Comparison of ENCODE assay signal across 8 mouse cellular contexts in the genomic region with DNA sequence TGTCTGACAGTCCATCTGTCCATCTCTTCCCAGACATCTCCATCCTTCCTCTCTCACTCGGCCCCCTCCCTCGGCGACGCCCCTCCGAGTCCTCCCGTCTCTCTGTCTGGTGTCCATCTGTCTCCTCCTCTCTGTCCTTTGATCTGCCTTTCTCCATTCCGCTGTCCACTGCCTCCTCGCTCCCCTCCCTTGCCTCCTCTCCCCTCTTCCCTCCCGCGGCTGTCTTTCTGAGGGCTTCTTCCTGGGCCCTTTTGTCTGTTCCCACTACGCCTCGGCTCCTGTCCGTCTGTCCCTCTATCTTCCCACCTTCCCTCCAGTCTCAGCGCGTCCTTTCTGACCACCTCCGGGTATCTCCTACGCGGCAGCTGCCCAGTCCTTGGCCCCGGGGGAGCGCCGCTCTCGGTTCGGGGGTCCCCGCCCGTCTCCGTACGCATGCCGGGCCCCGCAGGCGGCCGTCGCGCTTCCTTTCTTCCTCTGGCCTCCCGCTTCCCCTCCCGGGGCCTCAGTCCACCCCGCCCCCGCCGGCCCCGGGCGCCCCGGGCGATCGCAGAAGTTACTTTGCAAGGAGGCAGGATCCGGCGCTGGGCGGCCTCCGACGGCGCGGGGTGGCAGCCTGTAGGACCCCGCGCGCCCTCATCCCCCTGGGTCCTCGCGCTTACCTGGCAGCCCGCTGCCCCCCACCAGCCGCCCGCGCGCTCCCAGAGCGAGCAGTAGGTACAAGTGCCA. TPM values are rescaled to one million over a fixed set of nuclear protein-coding genes. Genes with fewer than 3 reads are reported as not detected.
DNase-seq lines count a peak whose midpoint lies in the region; ATAC-seq lines count a peak whose summit lies in the region.

No protein-coding gene starts in this region.

- peaks cover 21% of the 10 kb centered on the region for H3K4me1 ChIP-seq in neural tube, embryonic 11.5 days (ENCODE audit: control insufficient read depth, insufficient read depth, low read length)
- H3K4me1 ChIP-seq in embryonic facial prominence, embryonic 12.5 days, result peaks cover 39% of the 10 kb centered on the region
- peaks cover 10% of the 10 kb centered on the region; the same call in 1 of the 2 replicates for H3K4me1 ChIP-seq in liver, embryonic 12.5 days

- no peaks in the 10 kb centered on the region for H3K9me3 ChIP-seq in neural tube, embryonic 11.5 days (ENCODE audit: control insufficient read depth, low read length)
- H3K9me3 ChIP-seq in embryonic facial prominence, embryonic 12.5 days, result no peaks in the 10 kb centered on the region
- no peaks in the 10 kb centered on the region for H3K9me3 ChIP-seq in liver, embryonic 12.5 days (replicated peaks)

- H3K27ac ChIP-seq in neural tube, embryonic 11.5 days (ENCODE audit: low read depth, low read length), result peak overlapping the region; percentile 45
- no peak overlapping the region; the same call in 1 of the 2 replicates for H3K27ac ChIP-seq in embryonic facial prominence, embryonic 12.5 days
- H3K27ac ChIP-seq in liver, embryonic 12.5 days, result no peak overlapping the region

- peak; percentile 46 for ATAC-seq in neural tube, embryonic 11.5 days (ENCODE audit: insufficient read depth, low FRiP score, low TSS enrichment)
- 0 out of 2 replicates have a peak, but pooled peaks have one; percentile 20 for ATAC-seq in embryonic facial prominence, embryonic 12.5 days (ENCODE audit: insufficient number of reproducible peaks, insufficient read depth, low FRiP score, low TSS enrichment)
- no peak for ATAC-seq in liver, embryonic 12.5 days

- H3K9ac ChIP-seq in neural tube, embryonic 11.5 days (ENCODE audit: low read length), result peak overlapping the region; percentile 53
- peak overlapping the region; percentile 72 for H3K9ac ChIP-seq in embryonic facial prominence, embryonic 12.5 days
- no peak overlapping the region for H3K9ac ChIP-seq in liver, embryonic 12.5 days

- H3K27me3 ChIP-seq in neural tube, embryonic 11.5 days (ENCODE audit: control insufficient read depth, insufficient read depth, low read length), result 0 out of 2 replicates have a peak, but pooled peaks cover 6% of the 10 kb centered on the region
- peaks cover 30% of the 10 kb centered on the region for H3K27me3 ChIP-seq in embryonic facial prominence, embryonic 12.5 days
- peaks cover 81% of the 10 kb centered on the region for H3K27me3 ChIP-seq in liver, embryonic 12.5 days (replicated peaks)

- peaks cover 3% of the 10 kb centered on the region for H3K36me3 ChIP-seq in neural tube, embryonic 11.5 days (ENCODE audit: control insufficient read depth, insufficient read depth, low read length)
- peaks cover 13% of the 10 kb centered on the region; the same call in 1 of the 2 replicates for H3K36me3 ChIP-seq in embryonic facial prominence, embryonic 12.5 days
- no peaks in the 10 kb centered on the region for H3K36me3 ChIP-seq in liver, embryonic 12.5 days

- under 1% methylated on average over 46 of the region's 61 CpGs for WGBS in neural tube, embryonic 11.5 days
- under 1% methylated on average over 61 of the region's 61 CpGs for WGBS in embryonic facial prominence, embryonic 12.5 days
- 2% methylated on average over 57 of the region's 61 CpGs for WGBS in liver, embryonic 12.5 days (ENCODE audit: insufficient replicate concordance)

- peak overlapping the region; percentile 66 for H3K4me3 ChIP-seq in neural tube, embryonic 11.5 days (ENCODE audit: low read depth, low read length)
- H3K4me3 ChIP-seq in embryonic facial prominence, embryonic 12.5 days, result peak overlapping the region; percentile 58
- H3K4me3 ChIP-seq in liver, embryonic 12.5 days, result peak overlapping the region; percentile 50

- DNase-seq in neural tube, embryonic 11.5 days (ENCODE audit: low spot score), result peak; percentile 47
- no peak for DNase-seq in neural tube, embryonic 10.5 days (ENCODE audit: extremely low spot score, low spot score)
- DNase-seq in heart, postnatal 14 days, result peak; percentile 40 to 46
- DNase-seq in retina, postnatal 1 day, result peak; percentile 48
- DNase-seq in spleen, adult 12 weeks (ENCODE audit: low spot score), result no peak
- DNase-seq in cerebellum, adult 11 months, result no peak

- intact Hi-C loops in heart, postnatal 14 days (cut with DNase I), result loop anchor here (5.0 kb wide), 1 partner anchor 42 kb away; no protein-coding TSS in a partner anchor

- H3K4me2 ChIP-seq in neural tube, embryonic 11.5 days (ENCODE audit: low read depth), result peak overlapping the region; percentile 79
- peak overlapping the region; percentile 83 for H3K4me2 ChIP-seq in embryonic facial prominence, embryonic 12.5 days (replicated peaks)
- peak overlapping the region; percentile 76 for H3K4me2 ChIP-seq in liver, embryonic 12.5 days

RNA-seq across cellular contexts. Expression of gene Scube1, which starts 0.5 kb away (rescaled TPM):
- 32.1 and 32.9 TPM in 2 replicates for polyA plus RNA-seq in neural tube, embryonic 11.5 days (2014; fragmentation: Nextera tagmentation; extraction: Ambion mirVana)
- 48.4 and 57.9 TPM in 2 replicates for polyA plus RNA-seq in embryonic facial prominence, embryonic 12.5 days (2016; fragmentation: Nextera tagmentation; extraction: Ambion mirVana)
- total RNA-seq in heart, postnatal 14 days (2021), result 1 to 10 TPM; 3.7 to 4.0 TPM
- polyA plus RNA-seq in liver, embryonic 12.5 days (2016; fragmentation: Nextera tagmentation; extraction: Ambion mirVana), result 0.50 and 0.72 TPM in 2 replicates

RNA-seq across cellular contexts. Expression of gene Mpped1, which starts 54.9 kb away (rescaled TPM):
- polyA plus RNA-seq in neural tube, embryonic 11.5 days (2014; fragmentation: Nextera tagmentation; extraction: Ambion mirVana), result 5.1 and 5.3 TPM in 2 replicates
- 10.1 and 11.5 TPM in 2 replicates for polyA plus RNA-seq in embryonic facial prominence, embryonic 12.5 days (2016; fragmentation: Nextera tagmentation; extraction: Ambion mirVana)
- not detected for total RNA-seq in heart, postnatal 14 days (2021)
- polyA plus RNA-seq in liver, embryonic 12.5 days (2016; fragmentation: Nextera tagmentation; extraction: Ambion mirVana), result 0.10 and 0.11 TPM in 2 replicates

Comparison
In these comparisons a context has a peak if more than half of its experiments do, and no peak if none do; other contexts are left out.
1. DNase-seq: peak in neural tube, embryonic 11.5 days (single experiment), heart, postnatal 14 days (2 of 2) and retina, postnatal 1 day (single experiment); none in neural tube, embryonic 10.5 days (single experiment), spleen, adult 12 weeks (single experiment) and cerebellum, adult 11 months (single experiment).
2. RNA of gene Scube1, which starts 0.5 kb away (polyA plus RNA-seq): 48.4 to 57.9 TPM in embryonic facial prominence, embryonic 12.5 days and 32.1 to 32.9 TPM in neural tube, embryonic 11.5 days; 0.50 to 0.72 TPM in liver, embryonic 12.5 days; every median in the first group is over 10 times any median in the second.
3. Peak in every context shown above with its lines, with median percentiles within 50 percentile points of each other: H3K4me2 ChIP-seq and H3K4me3 ChIP-seq.